Mouse (Mus musculus): ENCODE results near the gene D13Ertd608e. TPM values are rescaled to one million over a fixed set of nuclear protein-coding genes. Genes with fewer than 3 reads are reported as not detected.
"Not testable (repeated sequence)": the region's sequence is repeated elsewhere in the genome, so short reads cannot be mapped to it uniquely, and the experiment has no call there.

Gene D13Ertd608e
- total RNA-seq (2014; rRNA removed) (not detected in 2 replicates), polyA plus RNA-seq (2015; fragmentation: Nextera tagmentation; extraction: Ambion mirVana) (not detected in 2 replicates)

- ATAC-seq, result peak; percentile 61
- not testable (repeated sequence) for H3K9me3 ChIP-seq (ENCODE audit: low read length); H3K4me1 ChIP-seq (ENCODE audit: insufficient read depth, low read length); H3K27ac ChIP-seq; H3K9ac ChIP-seq (replicated peaks; ENCODE audit: low read length); H3K36me3 ChIP-seq (ENCODE audit: insufficient read depth, low read length); H3K27me3 ChIP-seq (ENCODE audit: insufficient read depth, low read length)
- Histone ChIP-seq H3K4me3 (ENCODE audit: low read length) (0 out of 2 replicates have a peak within 1 kb of the TSS, but pooled peaks have one; percentile 11), H3K4me2 (ENCODE audit: low read depth, low read length) (peak within 1 kb of the TSS; percentile 25; the same call in 1 of the 2 replicates)
- WGBS, result 14% methylated on average over 18 of the region's 25 CpGs
- peak; percentile 47 for TF ChIP-seq CTCF (IDR thresholded peaks at IDR 0.05; ENCODE audit: low read depth)
- DNase-seq (ENCODE audit: low spot score), result peak; percentile 40
Measured at GRCm38 (mm10) chr13:119835320-119836056, at the start of gene D13Ertd608e. TSS of gene D13Ertd608e (plus strand) at chr13:119836006.

GRCm38 (mm10) chr13:119789851-119790717 lies 45.7 kb upstream of the D13Ertd608e start:
- WGBS, result under 1% methylated on average over 61 of the region's 66 CpGs
- H3K4me1 ChIP-seq (ENCODE audit: insufficient read depth, low read length), result peaks cover 4% of the 10 kb centered on the region; the same call in 1 of the 2 replicates
- 0 out of 2 replicates have a peak, but pooled peaks cover 3% of the 10 kb centered on the region for H3K36me3 ChIP-seq (ENCODE audit: insufficient read depth, low read length)
- peak overlapping the region; percentile 94 for H3K9ac ChIP-seq (replicated peaks; ENCODE audit: low read length)
- ATAC-seq, result peak; percentile 76
- H3K9me3 ChIP-seq (ENCODE audit: low read length), result no peaks in the 10 kb centered on the region
- TF ChIP-seq CTCF (IDR thresholded peaks at IDR 0.05; ENCODE audit: low read depth), result no peak
- peak overlapping the region; percentile 98 for H3K27ac ChIP-seq
- H3K4me2 ChIP-seq (ENCODE audit: low read depth, low read length), result peak overlapping the region; percentile 79
- no peaks in the 10 kb centered on the region for H3K27me3 ChIP-seq (ENCODE audit: insufficient read depth, low read length)
- DNase-seq (ENCODE audit: low spot score), result peak; percentile 86
- peak overlapping the region; percentile 76 for H3K4me3 ChIP-seq (ENCODE audit: low read length)

GRCm38 (mm10) chr13:119790761-119791579 lies 44.8 kb upstream of the D13Ertd608e start, which contains the start of gene Zfp131:
TSS of gene Zfp131 (minus strand) at chr13:119790889.
- WGBS, result under 1% methylated on average over 47 of the region's 86 CpGs
- no peak for TF ChIP-seq CTCF (IDR thresholded peaks at IDR 0.05; ENCODE audit: low read depth)
- Histone ChIP-seq H3K9ac (replicated peaks; ENCODE audit: low read length) (peak within 1 kb of the TSS; percentile 94), H3K36me3 (ENCODE audit: insufficient read depth, low read length) (0 out of 2 replicates have a peak, but pooled peaks cover 3% of the 10 kb centered on the region), H3K27me3 (ENCODE audit: insufficient read depth, low read length) (no peaks in the 10 kb centered on the region), H3K9me3 (ENCODE audit: low read length) (no peaks in the 10 kb centered on the region), H3K4me2 (ENCODE audit: low read depth, low read length) (peak within 1 kb of the TSS; percentile 79), H3K27ac (peak within 1 kb of the TSS; percentile 98), H3K4me1 (ENCODE audit: insufficient read depth, low read length) (peaks cover 4% of the 10 kb centered on the region; the same call in 1 of the 2 replicates), H3K4me3 (ENCODE audit: low read length) (peak within 1 kb of the TSS; percentile 76)
- peak; percentile 97 for ATAC-seq
- DNase-seq (ENCODE audit: low spot score), result peak; percentile 98

- Histone ChIP-seq H3K4me3 (ENCODE audit: low read length) (peak overlapping the region; percentile 76), H3K9me3 (ENCODE audit: low read length) (no peaks in the 10 kb centered on the region), H3K9ac (replicated peaks; ENCODE audit: low read length) (peak overlapping the region; percentile 94), H3K36me3 (ENCODE audit: insufficient read depth, low read length) (0 out of 2 replicates have a peak, but pooled peaks cover 3% of the 10 kb centered on the region), H3K4me2 (ENCODE audit: low read depth, low read length) (peak overlapping the region; percentile 79), H3K27me3 (ENCODE audit: insufficient read depth, low read length) (no peaks in the 10 kb centered on the region), H3K4me1 (ENCODE audit: insufficient read depth, low read length) (peaks cover 4% of the 10 kb centered on the region; the same call in 1 of the 2 replicates), H3K27ac (peak overlapping the region; percentile 98)
- TF ChIP-seq CTCF (IDR thresholded peaks at IDR 0.05; ENCODE audit: low read depth), result no peak
- ATAC-seq (no peak), DNase-seq (ENCODE audit: low spot score) (peak; percentile 11)
- 3% methylated on average over 18 of the region's 18 CpGs for WGBS
Measured at GRCm38 (mm10) chr13:119791580-119792135, 44.1 kb upstream of the D13Ertd608e start.

- H3K4me1 ChIP-seq (ENCODE audit: insufficient read depth, low read length), result peaks cover 4% of the 10 kb centered on the region; the same call in 1 of the 2 replicates
- H3K4me3 ChIP-seq (ENCODE audit: low read length), result no peak overlapping the region
- H3K9me3 ChIP-seq (ENCODE audit: low read length), result no peaks in the 10 kb centered on the region
- H3K27me3 ChIP-seq (ENCODE audit: insufficient read depth, low read length), result no peaks in the 10 kb centered on the region
- no peak overlapping the region for H3K27ac ChIP-seq
- ATAC-seq, result no peak
- TF ChIP-seq CTCF (IDR thresholded peaks at IDR 0.05; ENCODE audit: low read depth), result no peak
- H3K4me2 ChIP-seq (ENCODE audit: low read depth, low read length), result no peak overlapping the region
- WGBS, result 69% methylated on average over 5 of the region's 5 CpGs
- H3K36me3 ChIP-seq (ENCODE audit: insufficient read depth, low read length), result no peaks in the 10 kb centered on the region
- no peak for DNase-seq (ENCODE audit: low spot score)
- no peak overlapping the region for H3K9ac ChIP-seq (replicated peaks; ENCODE audit: low read length)
Measured at GRCm38 (mm10) chr13:119792791-119793404, 42.9 kb upstream of the D13Ertd608e start.

All from hindbrain, postnatal 0 days (tissue).